Mouse (Mus musculus) forebrain, embryonic 16.5 days (tissue): ENCODE measurements around the gene Stk4. TPM values are rescaled to one million over a fixed set of nuclear protein-coding genes. Genes with fewer than 3 reads are reported as not detected.

Experiments
- polyA plus RNA-seq: library from polyadenylated mRNA; unstranded; fragments of >200 nt; fragmentation: Nextera tagmentation; extraction: Ambion mirVana; gene quantifications from 2 replicates; pipeline ENCODE4 v1.2.1, GENCODE M21; 2015

Gene Stk4
- polyA plus RNA-seq, 1 experiment from 2014 or later: 31.3 TPM

Other genes with a start within 250 kb of the Stk4 start
- gene Ccn5, start 249.5 kb upstream of the Stk4 start, polyA plus RNA-seq: 0.15 and 0.27 TPM in 2 replicates
- gene Kcnk15, start 216.7 kb upstream of the Stk4 start, polyA plus RNA-seq: not detected in 2 replicates
- gene Rims4, start 151.6 kb upstream of the Stk4 start, polyA plus RNA-seq: 7.0 and 9.8 TPM in 2 replicates
- gene Ywhab, start 75.4 kb upstream of the Stk4 start, polyA plus RNA-seq: 453 and 463 TPM in 2 replicates
- gene Pabpc1l, start 44.9 kb upstream of the Stk4 start, polyA plus RNA-seq: 2.3 and 3.7 TPM in 2 replicates
- 58.4 and 61.0 TPM in 2 replicates for gene Tomm34, start 847 bp downstream of the Stk4 start, polyA plus RNA-seq
- gene Kcns1, start 100.8 kb downstream of the Stk4 start, polyA plus RNA-seq: 1.1 and 1.3 TPM in 2 replicates
- gene Wfdc5, start 112.4 kb downstream of the Stk4 start, polyA plus RNA-seq: not detected in 2 replicates
- gene Wfdc12, start 120.3 kb downstream of the Stk4 start, polyA plus RNA-seq: not detected in 2 replicates
- gene Wfdc15a, start 129.8 kb downstream of the Stk4 start, polyA plus RNA-seq: not detected in 2 replicates
- gene Wfdc15b, start 151.3 kb downstream of the Stk4 start, polyA plus RNA-seq: not detected in 2 replicates
- gene Svs2, start 168.1 kb downstream of the Stk4 start, polyA plus RNA-seq: not detected in 2 replicates
- gene Svs3b, start 186.3 kb downstream of the Stk4 start, polyA plus RNA-seq: not detected in 2 replicates
- not detected in 2 replicates for gene Svs4, start 208.1 kb downstream of the Stk4 start, polyA plus RNA-seq
- not detected in 2 replicates for gene Svs3a, start 218.9 kb downstream of the Stk4 start, polyA plus RNA-seq
- gene Svs6, start 246.4 kb downstream of the Stk4 start, polyA plus RNA-seq: not detected in 2 replicates